Mouse (Mus musculus): Measurements from ENCODE around the gene Ddx10. TPM values are rescaled to one million over a fixed set of nuclear protein-coding genes. Genes with fewer than 3 reads are reported as not detected.

Gene Ddx10
- polyA plus RNA-seq, 1 experiment = 11.5 TPM

DNA sequence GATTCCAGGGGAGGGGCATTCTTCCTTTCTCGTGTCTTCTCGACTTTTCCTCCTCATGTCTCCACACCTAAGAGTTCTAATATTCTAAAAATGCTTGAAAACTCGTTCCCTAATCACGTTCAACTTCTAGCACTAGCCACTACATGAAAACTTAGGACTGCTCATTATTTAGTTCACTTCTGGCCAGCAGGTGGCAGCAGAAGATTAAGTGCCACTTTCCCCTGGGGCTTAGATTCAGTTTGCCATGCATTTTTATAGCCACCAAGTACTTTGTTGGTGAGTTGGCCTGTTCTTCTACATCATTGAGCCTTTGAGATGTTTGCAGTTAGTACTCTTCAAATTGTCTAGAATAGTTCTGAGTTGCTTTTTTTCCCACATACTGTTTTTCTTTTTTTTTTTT lies 6.5 kb upstream of the Ddx10 start:
- TF ChIP-seq GATA1 (IDR thresholded peaks at IDR 0.05; ENCODE audit: low read length) = no peak

DNA sequence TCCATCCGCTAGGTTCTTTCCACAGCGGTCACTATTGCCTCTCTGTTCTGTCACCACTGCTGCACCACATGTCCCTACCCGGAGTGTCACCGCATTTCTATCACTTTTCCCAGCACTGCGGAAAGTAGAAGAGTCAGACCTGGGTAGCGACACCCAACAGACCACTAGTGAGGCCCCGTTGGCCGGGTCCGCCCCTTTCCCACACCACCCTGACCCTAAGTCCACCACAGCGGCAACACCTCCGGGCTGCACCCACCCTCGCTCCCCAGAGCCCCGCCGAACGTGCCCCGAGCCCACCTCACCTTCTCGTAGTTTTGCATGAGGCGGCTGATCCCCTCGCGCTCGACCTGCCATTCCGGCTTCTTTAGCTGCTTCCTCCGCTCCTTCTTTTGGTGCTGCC lies 337 bp downstream of the Ddx10 start:
- TF ChIP-seq GATA1 (IDR thresholded peaks at IDR 0.05; ENCODE audit: low read length) = no peak

DNA sequence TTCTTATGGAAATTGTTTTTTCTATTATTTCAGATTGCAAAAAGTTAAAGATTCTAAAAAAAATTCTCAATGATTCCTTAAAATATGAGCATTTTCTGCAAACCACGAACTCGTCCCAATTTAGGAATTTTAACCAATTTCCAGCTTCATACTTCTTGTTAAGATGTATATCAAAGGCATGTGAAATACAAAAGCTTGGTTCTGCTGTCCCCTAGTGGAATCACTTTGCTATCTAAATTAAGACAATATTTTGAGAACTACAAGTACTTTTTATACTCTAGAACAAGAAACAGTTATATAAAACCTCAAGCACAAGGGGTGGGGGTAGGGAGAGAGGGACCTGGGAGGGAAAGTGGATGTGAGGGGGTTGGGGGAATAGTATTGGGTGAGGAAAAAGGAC lies 29.7 kb downstream of the Ddx10 start:
- no peak for TF ChIP-seq GATA1 (IDR thresholded peaks at IDR 0.05; ENCODE audit: low read length)

DNA sequence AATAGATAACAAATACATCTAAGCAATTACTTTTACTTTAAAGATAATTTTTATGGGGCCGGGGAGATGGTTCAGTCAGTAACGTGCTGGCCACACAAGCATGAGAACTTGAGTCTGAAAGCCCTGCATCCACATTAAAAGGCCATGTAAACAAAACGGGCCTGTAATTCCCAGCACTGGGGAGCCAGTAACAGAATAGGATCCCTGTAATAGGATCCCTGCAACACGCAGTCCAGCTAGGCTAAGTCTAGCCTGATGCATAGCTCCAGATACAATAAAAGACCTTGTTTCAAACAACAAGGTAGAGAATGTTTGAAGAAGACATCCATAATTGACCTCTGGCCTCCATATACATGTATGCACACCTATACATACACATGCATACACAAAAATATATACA lies 39.6 kb downstream of the Ddx10 start:
- no peak for TF ChIP-seq GATA1 (IDR thresholded peaks at IDR 0.05; ENCODE audit: low read length)

DNA sequence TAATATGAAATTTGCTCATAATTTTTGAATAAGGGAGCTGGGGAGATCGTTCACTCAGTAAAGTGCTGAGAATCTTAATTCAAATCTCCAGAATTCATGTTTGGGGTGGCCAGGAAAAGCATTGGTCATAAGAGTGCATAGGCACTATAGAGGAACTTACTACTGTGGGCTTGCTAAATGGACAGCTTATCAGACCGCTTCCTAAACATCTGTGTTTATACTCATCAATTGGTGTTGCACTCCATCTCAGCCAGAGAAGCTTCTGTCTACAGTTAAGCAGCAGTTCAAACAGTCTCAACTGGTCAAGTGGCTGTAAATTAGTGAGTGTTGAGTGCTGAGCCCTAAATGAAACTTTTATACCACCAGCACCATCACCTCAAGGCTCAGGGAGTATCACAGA lies 73.3 kb downstream of the Ddx10 start:
- TF ChIP-seq GATA1 (IDR thresholded peaks at IDR 0.05; ENCODE audit: low read length) = peak; percentile 33

DNA sequence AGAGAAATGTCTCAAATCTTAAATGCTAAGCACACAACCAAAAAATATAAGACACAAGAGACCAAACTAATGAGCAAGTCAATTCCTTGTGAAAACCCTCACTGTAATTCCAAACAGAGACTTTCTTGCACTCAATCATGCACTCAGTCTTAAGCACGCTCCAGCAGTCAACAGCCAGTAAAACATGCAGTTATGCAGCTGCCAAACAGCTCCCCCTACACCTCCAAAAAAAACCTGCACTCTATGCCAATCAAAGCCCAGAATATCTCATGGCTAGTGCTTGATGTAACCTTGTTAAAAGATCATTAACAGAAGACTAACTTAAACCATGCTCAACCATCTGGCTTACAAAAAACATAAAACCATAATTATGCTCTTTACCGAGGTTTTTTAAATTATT lies 74.6 kb downstream of the Ddx10 start:
- no peak for TF ChIP-seq GATA1 (IDR thresholded peaks at IDR 0.05; ENCODE audit: low read length)

DNA sequence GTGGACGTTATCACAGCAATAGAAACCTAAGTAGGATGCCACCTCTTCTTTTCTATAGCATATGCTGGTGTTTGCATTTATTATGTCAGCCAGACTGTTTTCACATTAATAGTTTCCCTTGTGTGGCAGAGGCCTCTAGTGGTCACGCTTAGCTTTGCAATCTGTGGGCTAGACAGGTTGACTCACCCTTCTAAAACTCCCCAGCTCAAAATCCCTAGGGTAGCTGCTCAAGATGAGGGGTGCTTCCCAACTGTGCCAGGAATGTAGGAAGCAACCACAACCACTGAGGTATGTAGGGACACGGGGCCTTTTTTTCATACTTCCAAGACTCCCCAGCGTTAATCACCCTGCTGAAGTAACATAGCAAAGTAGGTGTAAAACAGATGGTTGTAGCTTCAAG lies 103.6 kb downstream of the Ddx10 start:
- TF ChIP-seq GATA1 (IDR thresholded peaks at IDR 0.05; ENCODE audit: low read length) = no peak

DNA sequence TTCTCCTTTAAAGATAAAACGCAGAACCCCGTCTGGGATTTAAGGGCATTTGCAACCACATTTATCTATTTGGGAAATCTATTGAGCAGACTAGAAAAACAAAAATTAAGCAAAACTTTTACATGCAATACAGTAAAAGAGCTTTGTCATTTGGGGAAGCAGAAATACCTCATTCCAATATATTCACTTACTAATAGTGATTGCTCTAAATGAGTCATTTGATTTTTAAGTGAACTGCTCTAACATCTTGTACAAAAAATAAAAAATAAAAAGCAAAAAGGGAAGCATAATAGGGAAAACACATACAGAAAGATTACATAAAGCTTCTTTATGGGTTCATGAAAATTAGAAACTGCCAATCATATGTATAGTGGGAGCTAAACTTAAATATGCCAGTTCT lies 104.3 kb downstream of the Ddx10 start:
- TF ChIP-seq GATA1 (IDR thresholded peaks at IDR 0.05; ENCODE audit: low read length) = no peak

DNA sequence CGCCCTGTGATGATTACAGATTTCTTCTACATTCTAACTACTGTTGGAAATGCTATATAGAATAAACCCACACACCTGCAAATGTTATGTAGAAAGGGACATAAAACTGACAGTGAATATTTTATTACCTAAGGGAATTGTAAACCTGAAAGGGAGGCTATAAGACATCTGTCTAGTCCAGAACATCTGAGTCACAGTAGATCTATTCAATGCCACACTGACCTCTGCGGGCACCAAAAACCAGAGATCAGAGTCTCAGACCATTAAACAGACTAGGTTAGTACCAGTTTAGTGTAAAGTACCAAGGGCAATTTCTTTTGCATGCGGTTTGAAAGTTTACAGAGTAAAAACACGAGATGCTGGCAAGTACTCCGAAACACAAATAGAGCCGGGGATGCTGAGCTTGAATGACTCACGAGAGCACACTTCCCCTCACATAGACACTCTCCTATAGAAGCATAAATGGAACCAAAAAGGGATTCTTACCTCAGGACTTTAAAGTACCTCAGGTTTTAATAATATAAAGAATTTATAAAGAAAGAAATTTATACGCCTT lies 107.2 kb downstream of the Ddx10 start:
- TF ChIP-seq GATA1 (IDR thresholded peaks at IDR 0.05; ENCODE audit: low read length) = no peak

DNA sequence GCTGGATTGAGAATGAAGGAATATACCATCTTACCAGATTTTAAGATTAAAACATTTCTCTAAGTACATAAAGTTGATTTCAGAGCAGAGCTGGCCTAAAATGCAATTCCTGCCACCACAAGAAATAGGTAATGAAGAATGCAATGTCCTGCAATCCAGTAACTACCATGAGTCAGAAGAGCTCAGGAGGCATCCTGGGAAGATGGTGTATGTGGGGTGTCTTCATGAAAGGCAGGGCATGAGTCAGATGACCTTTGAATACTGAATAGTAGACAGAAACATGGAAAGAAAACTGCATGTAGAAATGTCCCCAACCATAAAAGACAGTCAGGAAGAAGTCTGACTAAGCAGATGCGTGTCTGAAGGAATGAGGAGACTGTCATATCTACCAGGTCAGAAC lies 115.0 kb downstream of the Ddx10 start:
- TF ChIP-seq GATA1 (IDR thresholded peaks at IDR 0.05; ENCODE audit: low read length) = no peak

DNA sequence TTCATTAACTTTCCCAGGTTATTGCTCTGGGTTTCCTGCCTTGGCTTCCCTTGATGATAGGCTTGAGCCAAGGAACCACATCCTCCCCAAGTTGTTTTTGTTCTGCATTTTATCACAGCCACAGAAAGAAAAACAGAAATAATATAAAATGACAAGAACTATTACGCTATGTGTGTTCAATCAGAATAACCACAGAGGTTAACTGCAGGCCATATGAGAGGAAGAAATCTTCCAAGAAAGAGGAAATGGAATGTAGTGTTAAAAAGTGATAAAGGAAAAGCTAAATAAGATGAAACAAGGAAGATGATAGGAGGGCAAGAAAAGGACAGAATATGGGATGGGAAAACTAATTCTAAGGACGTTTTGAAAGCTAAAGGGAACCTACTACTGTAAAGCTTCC lies 117.4 kb downstream of the Ddx10 start:
- no peak for TF ChIP-seq GATA1 (IDR thresholded peaks at IDR 0.05; ENCODE audit: low read length)

DNA sequence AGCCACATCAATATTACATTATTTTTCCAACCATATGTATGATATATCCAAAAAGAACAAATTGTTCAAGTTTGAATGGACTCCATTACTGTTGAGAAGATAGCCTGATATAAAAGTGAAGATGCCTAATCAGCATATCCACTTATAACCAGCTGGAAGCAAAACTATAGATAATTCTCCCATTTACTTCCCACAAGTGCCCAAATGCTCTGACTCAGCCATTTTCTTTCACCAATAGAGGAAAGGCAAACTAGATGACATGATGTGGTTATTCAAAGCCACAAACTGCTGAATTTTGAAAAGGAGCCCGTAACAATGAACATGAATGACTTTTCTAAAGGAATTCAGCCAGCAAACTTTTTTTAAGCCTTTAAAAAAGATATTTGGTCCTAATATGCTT lies 146.8 kb downstream of the Ddx10 start:
- TF ChIP-seq GATA1 (IDR thresholded peaks at IDR 0.05; ENCODE audit: low read length) = peak; percentile 91

DNA sequence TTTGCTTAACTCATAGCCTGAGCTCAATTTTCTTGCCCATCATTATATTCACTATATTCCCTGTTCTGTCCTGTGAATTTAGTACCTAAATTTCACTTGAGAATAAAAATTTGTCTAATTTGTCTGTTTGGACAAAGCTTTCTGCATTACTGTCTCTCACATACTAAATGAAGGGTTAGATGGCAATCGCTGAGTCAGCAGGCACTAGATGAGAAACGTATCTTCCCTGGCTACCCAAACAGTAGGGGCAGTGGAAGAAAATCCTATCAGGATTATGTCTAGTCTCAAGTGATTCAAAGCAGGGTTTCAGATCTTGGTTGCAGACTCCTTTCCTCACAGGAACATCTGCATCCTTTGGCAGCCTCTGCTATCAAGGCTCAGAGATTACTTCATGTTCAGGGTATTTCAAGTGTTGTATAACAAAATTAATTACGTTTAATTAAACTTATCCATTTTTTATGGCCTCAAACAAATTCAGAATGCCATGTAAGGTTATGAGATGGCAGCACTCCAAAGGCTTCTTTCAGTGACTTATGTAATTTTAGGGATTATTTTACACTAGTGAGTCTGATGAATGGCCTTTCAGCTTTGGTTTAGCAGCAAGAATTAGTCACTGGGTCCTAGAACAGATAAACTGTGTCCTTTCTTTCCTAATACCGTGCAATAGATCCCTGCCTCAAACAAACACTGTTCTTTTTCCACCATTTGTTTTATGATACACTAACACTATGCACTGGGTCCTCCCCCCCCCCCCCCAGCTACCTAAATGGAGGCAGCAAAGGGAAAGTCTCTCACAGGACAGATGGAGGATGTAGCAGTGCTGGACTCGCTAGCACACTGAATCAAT lies 152.3 kb downstream of the Ddx10 start:
- TF ChIP-seq GATA1 (IDR thresholded peaks at IDR 0.05; ENCODE audit: low read length) = no peak

DNA sequence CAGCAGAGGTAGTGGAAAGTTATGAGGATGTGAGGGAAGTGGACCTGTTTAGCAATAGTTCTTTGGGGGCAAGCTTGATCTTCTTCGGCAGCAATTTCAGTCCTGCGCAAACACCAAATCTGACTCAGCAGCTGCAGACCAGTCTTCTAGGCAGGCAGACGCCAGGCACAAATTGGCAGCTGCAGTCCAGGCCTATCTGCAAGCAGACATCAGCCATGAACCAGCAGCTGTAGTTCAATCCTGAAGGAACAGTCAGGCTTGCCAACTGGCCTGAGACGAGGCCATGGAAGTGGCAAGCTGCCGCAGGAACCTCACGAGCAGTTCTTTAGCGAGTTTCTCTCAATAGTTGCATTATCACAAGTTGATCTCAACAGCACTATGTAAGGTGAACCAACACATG lies 153.3 kb downstream of the Ddx10 start:
- no peak for TF ChIP-seq GATA1 (IDR thresholded peaks at IDR 0.05; ENCODE audit: low read length)

DNA sequence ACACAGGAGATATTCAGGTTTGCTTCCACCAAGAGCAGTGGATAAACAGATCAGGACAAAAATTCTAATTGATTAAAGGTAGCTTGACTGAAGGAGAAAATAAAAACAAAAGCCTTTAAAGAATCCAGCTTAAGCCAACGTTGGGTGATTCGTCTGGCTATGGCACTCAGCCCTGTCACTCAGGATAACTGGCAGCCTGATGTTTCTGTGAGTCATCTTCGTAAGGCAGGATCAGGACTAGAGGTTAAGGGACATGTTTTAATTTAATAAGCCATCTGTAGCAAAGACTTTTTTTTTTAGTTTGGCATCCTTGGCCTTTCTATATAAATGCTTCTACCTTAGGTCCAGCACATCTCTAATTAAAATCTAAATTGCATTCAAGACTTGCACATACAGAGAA lies 170.2 kb downstream of the Ddx10 start:
- TF ChIP-seq GATA1 (IDR thresholded peaks at IDR 0.05; ENCODE audit: low read length) = no peak

DNA sequence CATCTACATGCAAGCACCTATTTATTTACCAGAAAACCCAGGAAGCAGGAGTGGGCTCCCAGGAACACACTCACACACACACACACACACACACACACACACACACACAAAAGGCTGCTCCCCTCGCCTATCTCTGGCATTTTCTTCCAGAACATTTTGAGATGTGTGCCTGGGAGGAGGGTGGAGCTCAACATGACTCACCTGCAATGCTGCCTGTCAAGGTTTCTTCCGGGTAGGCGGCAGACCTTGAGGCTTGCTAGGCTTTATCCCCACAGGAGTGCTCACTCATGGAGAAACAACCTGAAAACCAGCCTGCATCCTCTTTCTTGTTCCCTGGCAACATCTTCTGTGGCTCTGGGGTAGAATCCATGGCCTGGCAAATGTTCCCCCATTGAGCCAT lies 171.9 kb downstream of the Ddx10 start:
- no peak for TF ChIP-seq GATA1 (IDR thresholded peaks at IDR 0.05; ENCODE audit: low read length)

DNA sequence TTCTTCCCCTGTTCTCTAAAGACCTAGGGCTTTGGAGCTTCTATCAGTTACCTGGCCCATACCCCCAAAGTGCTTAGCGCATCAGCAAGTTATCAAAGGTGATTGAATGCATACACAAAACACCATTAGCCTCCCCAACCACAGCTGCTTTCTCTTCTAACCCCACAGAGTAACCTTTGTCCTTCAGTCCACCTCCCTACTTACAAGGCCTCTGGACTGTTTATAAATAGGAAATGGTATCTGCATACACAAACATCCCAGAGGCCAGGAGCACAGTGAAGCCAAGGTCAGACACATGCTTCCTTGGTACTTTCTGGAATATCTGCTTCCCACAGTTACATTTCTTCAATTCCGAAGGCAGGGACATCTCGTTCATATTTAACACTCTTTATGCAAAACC lies 173.4 kb downstream of the Ddx10 start:
- no peak for TF ChIP-seq GATA1 (IDR thresholded peaks at IDR 0.05; ENCODE audit: low read length)

All from G1E-ER4 (cell line).